Mouse (Mus musculus): ENCODE data around the gene Rnase2b. TPM values are rescaled to one million over a fixed set of nuclear protein-coding genes. Genes with fewer than 3 reads are reported as not detected.
A peak's percentile ranks its signal among the peaks of the same experiment; 100 is the strongest.
"Not testable (repeated sequence)": the region's sequence is repeated elsewhere in the genome, so short reads cannot be mapped to it uniquely, and the experiment has no call there.

Gene Rnase2b
- polyA plus RNA-seq, 1 experiment, result not detected

DNA sequence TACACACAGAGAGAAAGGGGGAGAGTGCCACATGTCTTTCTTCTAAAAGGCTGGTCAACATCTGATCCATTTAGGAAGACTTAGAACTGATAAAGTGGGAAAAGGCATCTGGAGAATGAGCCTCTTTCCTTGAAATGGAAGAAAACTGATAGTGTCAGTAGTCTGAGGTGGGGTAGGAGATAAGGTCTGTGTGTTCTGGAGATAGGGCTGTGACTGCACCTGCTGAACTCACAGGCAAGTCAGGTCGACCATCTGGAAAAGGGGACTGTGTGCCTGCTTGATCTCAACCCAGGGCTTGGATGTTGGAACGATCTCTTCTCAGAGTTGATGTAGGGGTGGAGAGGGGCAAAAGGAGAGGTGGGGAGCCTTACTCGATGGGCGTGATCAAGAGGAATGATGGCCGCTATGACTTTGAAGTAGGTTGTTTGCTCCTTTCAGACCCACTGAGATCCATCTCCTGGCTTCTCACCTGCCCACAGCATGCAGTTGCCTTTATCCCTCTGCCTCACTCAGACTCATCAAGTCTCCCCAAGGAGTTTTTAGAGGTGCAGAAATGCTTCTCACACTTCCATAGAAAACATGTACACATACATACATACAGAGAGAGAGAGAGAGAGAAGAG, 9.7 kb upstream of the Rnase2b start:
- Histone ChIP-seq H3K27ac (ENCODE audit: insufficient read depth, low read depth, low read length) (no peak overlapping the region), H3K27me3 (ENCODE audit: control insufficient read depth, insufficient read depth, low read length) (no peaks in the 10 kb centered on the region), H3K4me1 (ENCODE audit: control insufficient read depth, insufficient read depth, insufficient read length, low read length) (peaks cover 26% of the 10 kb centered on the region; the same call in 1 of the 2 replicates), H3K36me3 (ENCODE audit: control insufficient read depth, insufficient read depth, low read length) (no peaks in the 10 kb centered on the region), H3K4me3 (ENCODE audit: low read depth, low read length) (no peak overlapping the region)
- 17% methylated on average over 5 of the region's 5 CpGs for WGBS
- TF ChIP-seq POLR2A (IDR thresholded peaks at IDR 0.05; ENCODE audit: low read depth, low read length) (no peak), CTCF (IDR thresholded peaks at IDR 0.05; ENCODE audit: extremely low read depth, insufficient read length, insufficient replicate concordance, low read depth, low read length) (no peak)

DNA sequence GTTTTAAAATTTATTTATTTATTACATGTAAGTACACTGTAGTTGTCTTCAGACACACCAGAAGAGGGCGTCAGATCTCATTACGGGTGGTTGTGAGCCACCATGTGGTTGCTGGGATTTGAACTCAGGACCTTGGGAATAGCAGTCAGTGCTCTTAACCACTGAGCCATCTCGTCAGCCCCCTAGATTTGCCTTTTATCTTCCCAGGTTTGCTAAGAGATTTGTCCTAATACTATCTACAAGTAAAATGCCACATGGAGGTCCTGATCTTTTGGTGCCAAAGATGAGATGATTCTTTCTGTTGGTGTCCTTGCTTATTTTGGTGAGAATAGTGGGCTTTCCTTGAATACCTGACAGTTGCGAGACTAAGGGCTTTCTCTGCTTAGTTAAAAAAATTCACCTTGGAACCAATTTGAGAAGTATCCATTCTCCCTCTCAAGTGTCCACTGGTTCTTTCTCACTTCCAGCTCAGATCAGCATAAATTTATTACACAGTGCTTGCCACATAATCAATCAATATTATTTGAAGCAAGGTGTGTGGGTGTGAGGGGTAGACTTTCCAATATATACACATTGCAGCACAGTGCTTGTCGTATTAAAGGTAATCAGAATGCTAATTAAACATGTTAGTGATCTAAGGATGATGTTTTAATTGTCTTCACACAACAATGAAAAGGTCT, 5.9 kb upstream of the Rnase2b start:
- WGBS, result 84% methylated on average over 5 of the region's 5 CpGs
- Histone ChIP-seq H3K27ac (ENCODE audit: insufficient read depth, low read depth, low read length) (no peak overlapping the region), H3K27me3 (ENCODE audit: control insufficient read depth, insufficient read depth, low read length) (no peaks in the 10 kb centered on the region), H3K4me3 (ENCODE audit: low read depth, low read length) (no peak overlapping the region), H3K4me1 (ENCODE audit: control insufficient read depth, insufficient read depth, insufficient read length, low read length) (peaks cover 5% of the 10 kb centered on the region; the same call in 1 of the 2 replicates), H3K36me3 (ENCODE audit: control insufficient read depth, insufficient read depth, low read length) (no peaks in the 10 kb centered on the region)
- no peak for TF ChIP-seq POLR2A (IDR thresholded peaks at IDR 0.05; ENCODE audit: low read depth, low read length)
- TF ChIP-seq CTCF (IDR thresholded peaks at IDR 0.05; ENCODE audit: extremely low read depth, insufficient read length, insufficient replicate concordance, low read depth, low read length), result no peak

- H3K4me3 ChIP-seq (ENCODE audit: low read depth, low read length), result no peak overlapping the region
- no peak overlapping the region for H3K27ac ChIP-seq (ENCODE audit: insufficient read depth, low read depth, low read length)
- peaks cover 5% of the 10 kb centered on the region; the same call in 1 of the 2 replicates for H3K4me1 ChIP-seq (ENCODE audit: control insufficient read depth, insufficient read depth, insufficient read length, low read length)
- H3K27me3 ChIP-seq (ENCODE audit: control insufficient read depth, insufficient read depth, low read length), result no peaks in the 10 kb centered on the region
- 29% methylated on average over 4 of the region's 4 CpGs for WGBS
- no peak for TF ChIP-seq CTCF (IDR thresholded peaks at IDR 0.05; ENCODE audit: extremely low read depth, insufficient read length, insufficient replicate concordance, low read depth, low read length)
- H3K36me3 ChIP-seq (ENCODE audit: control insufficient read depth, insufficient read depth, low read length), result no peaks in the 10 kb centered on the region
These were observed 5.4 kb upstream of the Rnase2b start for GRCm38 (mm10) chr14:51156736-51157068.

GRCm38 (mm10) chr14:51157072-51157471, 5.0 kb upstream of the Rnase2b start:
- no peaks in the 10 kb centered on the region for H3K36me3 ChIP-seq (ENCODE audit: control insufficient read depth, insufficient read depth, low read length)
- no peak overlapping the region for H3K4me3 ChIP-seq (ENCODE audit: low read depth, low read length)
- peaks cover 5% of the 10 kb centered on the region; the same call in 1 of the 2 replicates for H3K4me1 ChIP-seq (ENCODE audit: control insufficient read depth, insufficient read depth, insufficient read length, low read length)
- H3K27me3 ChIP-seq (ENCODE audit: control insufficient read depth, insufficient read depth, low read length), result no peaks in the 10 kb centered on the region
- 52% methylated on average over 1 of the region's 1 CpGs for WGBS
- TF ChIP-seq CTCF (IDR thresholded peaks at IDR 0.05; ENCODE audit: extremely low read depth, insufficient read length, insufficient replicate concordance, low read depth, low read length) (no peak), POLR2A (IDR thresholded peaks at IDR 0.05; ENCODE audit: low read depth, low read length) (no peak)
- no peak overlapping the region for H3K27ac ChIP-seq (ENCODE audit: insufficient read depth, low read depth, low read length)

DNA sequence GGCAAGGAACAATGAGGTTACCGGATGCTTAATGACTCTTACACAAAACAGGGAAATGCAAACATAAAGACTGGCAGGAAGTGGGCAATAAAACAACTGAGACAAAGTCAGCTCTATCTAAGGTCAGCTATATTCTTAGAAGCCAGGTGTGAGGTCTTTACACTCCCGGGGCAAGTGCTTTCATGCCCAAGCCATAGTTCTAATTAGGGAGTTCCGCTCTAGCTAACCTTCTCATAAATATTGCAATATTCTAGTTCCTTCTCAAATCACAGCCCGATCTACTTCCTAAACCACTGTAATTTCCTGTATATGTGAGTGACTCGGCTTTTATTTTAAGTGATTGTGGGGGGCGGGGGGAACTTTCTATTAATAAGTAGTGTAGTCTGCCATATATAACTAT, 1.3 kb downstream of the Rnase2b start:
- H3K4me1 ChIP-seq (ENCODE audit: control insufficient read depth, insufficient read depth, insufficient read length, low read length), result peaks cover 18% of the 10 kb centered on the region; the same call in 1 of the 2 replicates
- 70% methylated on average over 6 of the region's 6 CpGs for WGBS
- not testable (repeated sequence) for H3K27ac ChIP-seq (ENCODE audit: insufficient read depth, low read depth, low read length); H3K27me3 ChIP-seq (ENCODE audit: control insufficient read depth, insufficient read depth, low read length); H3K36me3 ChIP-seq (ENCODE audit: control insufficient read depth, insufficient read depth, low read length); H3K4me3 ChIP-seq (ENCODE audit: low read depth, low read length)

DNA sequence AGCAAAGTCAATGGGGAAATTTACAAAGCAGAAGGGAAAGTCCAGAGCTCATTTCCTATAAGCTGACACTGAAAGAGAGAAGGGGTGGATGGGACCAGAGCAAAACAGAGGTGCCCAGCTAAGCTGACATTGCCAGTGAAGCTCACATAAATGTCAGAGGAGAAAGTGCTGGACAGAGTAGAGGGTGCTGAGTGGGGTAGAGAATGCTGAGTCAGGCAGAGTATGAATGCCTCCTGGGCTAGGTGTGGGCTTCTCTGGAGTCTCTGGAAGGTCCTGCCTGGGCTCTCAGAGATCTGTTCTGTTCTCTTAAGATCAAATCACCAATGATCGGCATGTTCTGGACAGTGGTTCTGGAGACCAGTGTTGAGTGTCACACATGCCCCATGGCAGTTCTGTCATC, 3.4 kb downstream of the Rnase2b start:
- 91% methylated on average over 1 of the region's 1 CpGs for WGBS
- Histone ChIP-seq H3K4me3 (ENCODE audit: low read depth, low read length) (no peak overlapping the region), H3K4me1 (ENCODE audit: control insufficient read depth, insufficient read depth, insufficient read length, low read length) (peaks cover 18% of the 10 kb centered on the region; the same call in 1 of the 2 replicates), H3K36me3 (ENCODE audit: control insufficient read depth, insufficient read depth, low read length) (no peaks in the 10 kb centered on the region), H3K27me3 (ENCODE audit: control insufficient read depth, insufficient read depth, low read length) (no peaks in the 10 kb centered on the region), H3K27ac (ENCODE audit: insufficient read depth, low read depth, low read length) (0 out of 2 replicates have a peak overlapping the region, but pooled peaks have one; percentile 16)
- TF ChIP-seq POLR2A (IDR thresholded peaks at IDR 0.05; ENCODE audit: low read depth, low read length), result no peak
- no peak for TF ChIP-seq CTCF (IDR thresholded peaks at IDR 0.05; ENCODE audit: extremely low read depth, insufficient read length, insufficient replicate concordance, low read depth, low read length)

GRCm38 (mm10) chr14:51166068-51166467, 4.0 kb downstream of the Rnase2b start:
- Histone ChIP-seq H3K27ac (ENCODE audit: insufficient read depth, low read depth, low read length) (peak overlapping the region; percentile 16; the same call in 1 of the 2 replicates), H3K4me3 (ENCODE audit: low read depth, low read length) (no peak overlapping the region), H3K27me3 (ENCODE audit: control insufficient read depth, insufficient read depth, low read length) (no peaks in the 10 kb centered on the region), H3K36me3 (ENCODE audit: control insufficient read depth, insufficient read depth, low read length) (no peaks in the 10 kb centered on the region), H3K4me1 (ENCODE audit: control insufficient read depth, insufficient read depth, insufficient read length, low read length) (peaks cover 18% of the 10 kb centered on the region; the same call in 1 of the 2 replicates)
- TF ChIP-seq CTCF (IDR thresholded peaks at IDR 0.05; ENCODE audit: extremely low read depth, insufficient read length, insufficient replicate concordance, low read depth, low read length) (no peak), POLR2A (IDR thresholded peaks at IDR 0.05; ENCODE audit: low read depth, low read length) (no peak)
